Mouse (Mus musculus): ENCODE measurements around the gene Trove2. TPM values are rescaled to one million over a fixed set of nuclear protein-coding genes. Genes with fewer than 3 reads are reported as not detected.
A peak's percentile ranks its signal among the peaks of the same experiment; 100 is the strongest.

Trove2 gene
- polyA plus RNA-seq, 1 experiment from 2014 or later, result 14.9 TPM

DNA sequence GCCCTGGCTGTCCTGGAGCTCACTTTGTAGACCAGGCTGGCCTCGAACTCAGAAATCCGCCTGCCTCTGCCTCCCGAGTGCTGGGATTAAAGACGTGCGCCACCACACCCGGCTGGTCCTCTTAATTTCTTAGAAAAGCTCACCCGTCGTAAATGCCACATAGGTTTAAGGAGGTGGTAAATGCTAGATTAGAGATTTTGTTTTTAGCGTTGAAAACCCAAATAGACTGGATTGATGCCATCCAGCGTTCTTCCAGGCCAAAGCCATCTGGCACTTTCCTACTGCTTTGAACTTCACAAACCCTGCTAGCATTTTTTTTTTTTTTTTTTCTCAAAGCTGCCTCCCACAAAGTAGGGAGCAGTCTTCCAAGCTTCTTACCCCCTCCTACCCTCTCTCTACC, 36.3 kb downstream of the Trove2 start:
- no peaks in the 10 kb centered on the region for H3K9me3 ChIP-seq (ENCODE audit: low read length)
- no peaks in the 10 kb centered on the region for H3K27me3 ChIP-seq (replicated peaks; ENCODE audit: insufficient read depth, low read length)
- no peak overlapping the region for H3K27ac ChIP-seq (ENCODE audit: low read length)
- TF ChIP-seq EP300 (IDR thresholded peaks at IDR 0.05) (no peak), CTCF (IDR thresholded peaks at IDR 0.05) (no peak)
- H3K36me3 ChIP-seq (ENCODE audit: insufficient read depth, low read length), result peaks cover 10% of the 10 kb centered on the region; the same call in 1 of the 2 replicates
- H3K4me3 ChIP-seq (ENCODE audit: low read depth, low read length), result no peak overlapping the region
- WGBS, result 85% methylated on average over 10 of the region's 10 CpGs
- no peak overlapping the region for H3K9ac ChIP-seq (replicated peaks; ENCODE audit: low read depth)
- DNase-seq (ENCODE audit: low spot score) (no peak), ATAC-seq (no peak)
- no peak overlapping the region for H3K4me2 ChIP-seq (replicated peaks; ENCODE audit: low read depth, low read length)
- H3K4me1 ChIP-seq (ENCODE audit: insufficient read depth, low read depth, low read length), result no peaks in the 10 kb centered on the region

DNA sequence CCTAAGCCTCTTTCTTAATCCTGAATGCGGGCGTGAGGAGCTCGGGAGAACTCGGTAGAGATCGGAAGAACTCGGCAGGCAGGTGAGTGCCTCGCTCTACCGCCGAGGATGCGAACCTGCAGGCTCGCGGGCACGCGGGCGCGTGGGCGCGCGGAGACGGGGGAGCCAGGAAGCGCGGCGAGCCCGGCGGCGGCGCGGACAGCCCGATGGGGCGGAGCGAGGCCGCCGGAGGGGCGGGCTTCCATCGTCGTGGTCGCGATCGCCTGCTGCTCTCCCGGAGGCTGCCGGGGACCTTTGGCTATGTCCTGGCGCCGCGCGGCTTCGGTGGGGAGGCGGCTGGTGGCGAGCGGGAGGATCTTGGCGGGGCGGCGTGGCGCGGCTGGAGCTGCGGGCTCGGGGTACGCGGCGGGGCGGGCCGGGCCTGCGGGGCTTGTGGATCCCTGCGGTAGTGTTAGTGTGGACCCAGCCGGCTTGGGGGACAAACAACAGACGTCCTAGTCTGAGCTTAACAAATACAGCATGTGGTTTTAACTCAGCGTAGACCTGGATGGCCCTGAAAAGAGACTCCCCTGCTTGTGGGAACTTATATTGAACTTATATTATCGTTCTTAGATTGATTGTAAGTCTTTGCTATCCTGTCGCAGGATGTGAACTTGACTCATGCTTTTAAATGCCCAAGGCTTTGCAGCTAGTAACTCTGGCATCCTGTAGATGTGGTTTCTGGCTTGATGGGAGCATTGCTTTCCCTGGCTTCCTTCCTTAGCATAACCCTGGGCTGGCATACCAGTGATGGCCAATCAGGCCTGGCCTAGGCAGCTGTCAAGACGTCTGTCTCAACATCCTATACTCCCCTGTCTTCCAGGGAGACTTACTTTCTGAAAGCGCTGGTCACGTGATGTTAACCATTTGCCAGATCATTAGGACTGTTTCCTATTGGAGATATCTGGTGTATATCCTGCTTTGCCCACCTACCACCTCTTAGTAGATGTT, 37.2 kb downstream of the Trove2 start:
- H3K27ac ChIP-seq (ENCODE audit: low read length), result peak overlapping the region; percentile 89
- under 1% methylated on average over 63 of the region's 71 CpGs for WGBS

DNA sequence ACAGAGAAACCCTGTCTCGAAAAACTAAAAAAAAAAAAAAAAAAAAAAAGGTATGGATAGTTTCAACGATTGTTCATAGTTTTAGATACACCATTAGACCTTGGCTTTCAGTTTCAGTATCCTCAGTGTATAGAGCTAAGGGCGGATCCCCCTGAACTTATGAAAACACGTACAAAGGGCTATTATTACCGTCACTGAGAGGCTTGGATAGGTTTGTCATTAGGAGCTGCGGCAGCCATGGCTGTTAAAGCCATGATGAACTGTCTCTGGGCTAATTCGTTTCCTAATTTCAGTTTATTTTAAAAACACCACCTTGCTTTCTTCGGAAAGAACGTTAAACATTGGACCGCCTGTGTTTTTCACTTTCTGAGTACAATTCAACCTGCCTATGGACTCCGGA, 38.1 kb downstream of the Trove2 start:
- H3K4me2 ChIP-seq (replicated peaks; ENCODE audit: low read depth, low read length), result peak overlapping the region; percentile 73
- H3K36me3 ChIP-seq (ENCODE audit: insufficient read depth, low read length), result peaks cover 10% of the 10 kb centered on the region; the same call in 1 of the 2 replicates
- peak overlapping the region; percentile 89 for H3K27ac ChIP-seq (ENCODE audit: low read length)
- peak; percentile 61 for DNase-seq (ENCODE audit: low spot score)
- peak; percentile 23; the same call in 1 of the 2 replicates for ATAC-seq
- no peaks in the 10 kb centered on the region for H3K27me3 ChIP-seq (replicated peaks; ENCODE audit: insufficient read depth, low read length)
- H3K9ac ChIP-seq (replicated peaks; ENCODE audit: low read depth), result peak overlapping the region; percentile 65
- TF ChIP-seq EP300 (IDR thresholded peaks at IDR 0.05) (no peak), CTCF (IDR thresholded peaks at IDR 0.05) (no peak)
- H3K4me3 ChIP-seq (ENCODE audit: low read depth, low read length), result peak overlapping the region; percentile 85
- H3K9me3 ChIP-seq (ENCODE audit: low read length), result no peaks in the 10 kb centered on the region
- 12% methylated on average over 10 of the region's 11 CpGs for WGBS
- no peaks in the 10 kb centered on the region for H3K4me1 ChIP-seq (ENCODE audit: insufficient read depth, low read depth, low read length)

More for the DNA sequence above, 37.2 kb downstream of the Trove2 start:
- no peaks in the 10 kb centered on the region for H3K27me3 ChIP-seq (replicated peaks; ENCODE audit: insufficient read depth, low read length)
- DNase-seq (ENCODE audit: low spot score), result peak; percentile 91
- no peak for TF ChIP-seq EP300 (IDR thresholded peaks at IDR 0.05)
- no peak for TF ChIP-seq CTCF (IDR thresholded peaks at IDR 0.05)
- no peaks in the 10 kb centered on the region for H3K4me1 ChIP-seq (ENCODE audit: insufficient read depth, low read depth, low read length)
- peak overlapping the region; percentile 65 for H3K9ac ChIP-seq (replicated peaks; ENCODE audit: low read depth)
- no peaks in the 10 kb centered on the region for H3K9me3 ChIP-seq (ENCODE audit: low read length)
- H3K36me3 ChIP-seq (ENCODE audit: insufficient read depth, low read length), result peaks cover 10% of the 10 kb centered on the region; the same call in 1 of the 2 replicates
- H3K4me2 ChIP-seq (replicated peaks; ENCODE audit: low read depth, low read length), result peak overlapping the region; percentile 73
- peak overlapping the region; percentile 85 for H3K4me3 ChIP-seq (ENCODE audit: low read depth, low read length)
- peak; percentile 97 for ATAC-seq

DNA sequence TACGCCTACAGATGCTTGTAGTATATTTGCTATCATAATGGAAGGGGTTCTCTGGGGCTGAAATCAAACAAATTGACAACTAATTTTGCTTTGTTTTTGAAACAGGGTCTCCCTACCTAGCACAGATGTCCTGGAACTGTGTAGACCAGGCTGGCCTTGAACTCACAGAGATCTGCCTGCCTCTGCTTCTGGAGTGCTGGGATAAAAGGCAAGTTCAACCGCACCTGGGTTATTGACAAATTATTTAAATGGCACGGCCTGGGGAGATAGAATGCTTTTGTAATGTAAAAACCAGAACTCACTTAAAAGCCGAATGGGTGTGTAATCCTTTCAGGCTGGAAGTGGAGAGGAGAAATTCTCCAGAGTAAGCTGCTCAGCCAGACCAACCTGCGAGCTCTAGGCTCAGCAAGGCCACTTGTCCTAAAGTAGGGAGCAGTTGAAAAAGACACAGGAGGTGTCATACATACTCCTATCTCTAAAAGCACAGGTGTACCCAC, 42.9 kb downstream of the Trove2 start:
- H3K4me3 ChIP-seq (ENCODE audit: low read depth, low read length), result no peak overlapping the region
- H3K9ac ChIP-seq (replicated peaks; ENCODE audit: low read depth), result no peak overlapping the region
- H3K4me1 ChIP-seq (ENCODE audit: insufficient read depth, low read depth, low read length), result no peaks in the 10 kb centered on the region
- no peak for ATAC-seq
- no peaks in the 10 kb centered on the region for H3K27me3 ChIP-seq (replicated peaks; ENCODE audit: insufficient read depth, low read length)
- H3K27ac ChIP-seq (ENCODE audit: low read length), result no peak overlapping the region
- no peak overlapping the region for H3K4me2 ChIP-seq (replicated peaks; ENCODE audit: low read depth, low read length)
- no peaks in the 10 kb centered on the region for H3K36me3 ChIP-seq (ENCODE audit: insufficient read depth, low read length)
- 74% methylated on average over 5 of the region's 5 CpGs for WGBS
- H3K9me3 ChIP-seq (ENCODE audit: low read length), result no peaks in the 10 kb centered on the region
- TF ChIP-seq EP300 (IDR thresholded peaks at IDR 0.05) (no peak), CTCF (IDR thresholded peaks at IDR 0.05) (no peak)
- DNase-seq (ENCODE audit: low spot score), result no peak

DNA sequence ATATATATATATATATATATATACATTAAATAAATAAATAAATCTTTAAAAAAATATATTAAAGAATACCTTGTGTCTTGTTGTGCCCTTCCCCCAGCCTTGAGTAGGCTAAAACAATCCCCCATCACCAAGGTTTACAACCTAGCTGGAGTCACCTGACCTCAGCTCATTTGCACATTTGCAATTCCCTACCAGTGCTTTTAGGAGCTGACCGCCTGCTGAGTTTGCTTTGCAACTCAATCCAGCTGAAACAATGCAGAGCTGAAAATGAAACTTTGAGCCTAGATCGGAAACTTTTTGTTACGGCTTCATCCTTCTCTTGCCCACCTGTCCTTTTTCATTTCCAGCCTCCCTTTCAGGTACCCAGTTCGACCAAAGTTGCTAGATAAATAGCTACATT, 45.2 kb downstream of the Trove2 start:
- no peaks in the 10 kb centered on the region for H3K27me3 ChIP-seq (replicated peaks; ENCODE audit: insufficient read depth, low read length)
- TF ChIP-seq CTCF (IDR thresholded peaks at IDR 0.05) (no peak), EP300 (IDR thresholded peaks at IDR 0.05) (no peak)
- no peaks in the 10 kb centered on the region for H3K4me1 ChIP-seq (ENCODE audit: insufficient read depth, low read depth, low read length)
- DNase-seq (ENCODE audit: low spot score) (no peak), ATAC-seq (no peak)
- H3K36me3 ChIP-seq (ENCODE audit: insufficient read depth, low read length), result no peaks in the 10 kb centered on the region
- H3K9ac ChIP-seq (replicated peaks; ENCODE audit: low read depth), result no peak overlapping the region
- no peak overlapping the region for H3K4me3 ChIP-seq (ENCODE audit: low read depth, low read length)
- H3K4me2 ChIP-seq (replicated peaks; ENCODE audit: low read depth, low read length), result no peak overlapping the region
- WGBS, result 57% methylated on average over 4 of the region's 4 CpGs
- no peaks in the 10 kb centered on the region for H3K9me3 ChIP-seq (ENCODE audit: low read length)
- no peak overlapping the region for H3K27ac ChIP-seq (ENCODE audit: low read length)

DNA sequence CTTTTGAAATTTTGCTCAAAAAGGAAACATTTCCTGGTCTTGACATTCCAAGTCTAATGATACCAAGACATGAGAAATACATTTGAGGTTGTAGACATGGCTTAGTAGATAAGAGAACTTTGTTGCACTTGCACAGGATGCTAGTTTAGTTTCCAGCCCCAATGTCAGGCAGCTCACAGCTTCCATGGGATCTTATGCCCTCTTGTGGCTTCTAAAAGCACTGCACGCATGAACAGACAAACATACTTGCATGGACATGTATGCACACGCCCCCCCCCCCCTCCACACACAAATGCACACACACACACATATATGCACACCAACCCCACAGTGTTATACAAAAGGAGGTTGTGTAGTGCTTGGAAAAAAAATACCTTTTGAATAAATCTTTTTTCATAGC, 46.0 kb downstream of the Trove2 start:
- Histone ChIP-seq H3K4me1 (ENCODE audit: insufficient read depth, low read depth, low read length) (no peaks in the 10 kb centered on the region), H3K27me3 (replicated peaks; ENCODE audit: insufficient read depth, low read length) (no peaks in the 10 kb centered on the region), H3K4me2 (replicated peaks; ENCODE audit: low read depth, low read length) (no peak overlapping the region), H3K9me3 (ENCODE audit: low read length) (no peaks in the 10 kb centered on the region), H3K36me3 (ENCODE audit: insufficient read depth, low read length) (no peaks in the 10 kb centered on the region), H3K9ac (replicated peaks; ENCODE audit: low read depth) (no peak overlapping the region), H3K27ac (ENCODE audit: low read length) (no peak overlapping the region), H3K4me3 (ENCODE audit: low read depth, low read length) (no peak overlapping the region)
- TF ChIP-seq EP300 (IDR thresholded peaks at IDR 0.05) (no peak), CTCF (IDR thresholded peaks at IDR 0.05) (peak; percentile 64)
- no peak for ATAC-seq
- 68% methylated on average over 2 of the region's 2 CpGs for WGBS
- DNase-seq (ENCODE audit: low spot score), result peak; percentile 34
